Mouse (Mus musculus): ENCODE data around the gene Pfkfb4. TPM values are rescaled to one million over a fixed set of nuclear protein-coding genes. Genes with fewer than 3 reads are reported as not detected.

The Pfkfb4 gene
- polyA plus RNA-seq, 1 experiment from 2014 or later, result 12.8 TPM

DNA sequence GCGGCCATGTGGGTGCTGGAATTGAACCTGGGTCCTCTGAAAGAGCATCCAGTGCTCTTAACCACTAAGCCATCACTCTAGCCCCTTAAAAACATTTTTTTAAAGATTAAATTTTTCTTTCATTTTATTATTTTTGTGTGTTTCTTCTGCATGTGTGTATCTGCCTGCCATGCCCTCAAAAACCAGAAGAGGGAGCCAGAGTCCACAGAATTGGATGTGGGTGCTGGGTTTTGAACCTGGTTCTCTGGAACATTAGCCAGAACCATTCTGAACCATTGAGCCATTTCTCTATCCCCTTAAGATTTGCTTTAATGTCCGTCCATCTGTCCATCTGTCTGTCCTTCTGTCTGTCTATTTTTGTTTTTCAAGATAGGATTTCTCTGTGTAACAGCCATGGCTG lies 11.6 kb downstream of the Pfkfb4 start:
- Histone ChIP-seq H3K36me3 (ENCODE audit: control insufficient read depth, insufficient read depth, low read length) (no peaks in the 10 kb centered on the region), H3K4me1 (replicated peaks; ENCODE audit: control insufficient read depth, insufficient read depth, low read length) (no peaks in the 10 kb centered on the region; the same call in 1 of the 2 replicates), H3K4me3 (ENCODE audit: low read depth, low read length) (no peak overlapping the region), H3K27me3 (ENCODE audit: control insufficient read depth, insufficient read depth, low read length) (no peaks in the 10 kb centered on the region), H3K9me3 (ENCODE audit: control insufficient read depth, low read length) (no peaks in the 10 kb centered on the region), H3K4me2 (ENCODE audit: low read depth, low read length, severe bottlenecking) (no peak overlapping the region), H3K27ac (ENCODE audit: low read depth, low read length) (no peak overlapping the region), H3K9ac (ENCODE audit: low read length) (no peak overlapping the region)
- no peak for ATAC-seq (replicated peaks; ENCODE audit: low FRiP score)
- WGBS, result 52% methylated on average over 2 of the region's 2 CpGs
- DNase-seq (ENCODE audit: low spot score), result peak; percentile 75

DNA sequence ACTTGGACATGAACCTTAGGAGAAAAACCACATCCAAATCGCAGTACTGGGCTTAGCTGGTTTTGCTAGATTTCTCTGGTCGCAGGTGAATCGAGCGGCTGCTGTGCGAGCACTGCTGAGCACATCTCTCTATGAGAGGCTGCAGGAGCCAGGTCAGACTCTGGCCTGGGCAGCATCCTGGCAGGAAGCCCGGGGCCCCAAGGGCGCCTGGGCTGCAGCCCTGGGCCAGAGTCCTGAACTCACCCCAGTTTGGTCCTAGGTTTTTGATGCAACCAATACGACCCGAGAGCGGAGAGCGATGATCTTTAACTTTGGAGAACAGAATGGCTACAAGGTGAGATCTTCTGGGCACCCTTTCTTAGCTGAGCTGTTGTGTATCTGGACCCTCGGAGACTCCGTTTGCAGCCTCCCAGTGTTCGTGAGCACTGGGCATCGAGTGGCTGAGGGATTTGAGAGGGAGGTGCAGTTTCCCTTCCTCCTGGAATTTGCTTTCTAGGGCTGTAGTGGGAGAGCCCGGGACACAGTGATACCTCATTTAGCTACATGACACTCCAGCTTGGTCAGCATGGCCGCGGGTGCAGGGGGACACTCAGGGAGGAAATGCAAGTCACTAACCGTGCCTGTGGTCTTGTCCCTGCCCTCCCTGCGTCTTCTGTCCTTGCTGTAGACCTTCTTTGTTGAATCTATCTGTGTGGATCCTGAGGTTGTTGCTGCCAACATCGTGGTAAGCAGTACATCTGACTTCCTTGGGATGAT lies 15.6 kb downstream of the Pfkfb4 start:
- WGBS, result 83% methylated on average over 21 of the region's 21 CpGs
- H3K36me3 ChIP-seq (ENCODE audit: control insufficient read depth, insufficient read depth, low read length), result no peaks in the 10 kb centered on the region
- DNase-seq (ENCODE audit: low spot score) (no peak), ATAC-seq (replicated peaks; ENCODE audit: low FRiP score) (no peak)
- H3K9me3 ChIP-seq (ENCODE audit: control insufficient read depth, low read length), result no peaks in the 10 kb centered on the region
- H3K27ac ChIP-seq (ENCODE audit: low read depth, low read length), result no peak overlapping the region
- H3K4me2 ChIP-seq (ENCODE audit: low read depth, low read length, severe bottlenecking), result no peak overlapping the region
- H3K9ac ChIP-seq (ENCODE audit: low read length), result no peak overlapping the region
- H3K27me3 ChIP-seq (ENCODE audit: control insufficient read depth, insufficient read depth, low read length), result no peaks in the 10 kb centered on the region
- no peak overlapping the region for H3K4me3 ChIP-seq (ENCODE audit: low read depth, low read length)
- H3K4me1 ChIP-seq (replicated peaks; ENCODE audit: control insufficient read depth, insufficient read depth, low read length), result no peaks in the 10 kb centered on the region; the same call in 1 of the 2 replicates

DNA sequence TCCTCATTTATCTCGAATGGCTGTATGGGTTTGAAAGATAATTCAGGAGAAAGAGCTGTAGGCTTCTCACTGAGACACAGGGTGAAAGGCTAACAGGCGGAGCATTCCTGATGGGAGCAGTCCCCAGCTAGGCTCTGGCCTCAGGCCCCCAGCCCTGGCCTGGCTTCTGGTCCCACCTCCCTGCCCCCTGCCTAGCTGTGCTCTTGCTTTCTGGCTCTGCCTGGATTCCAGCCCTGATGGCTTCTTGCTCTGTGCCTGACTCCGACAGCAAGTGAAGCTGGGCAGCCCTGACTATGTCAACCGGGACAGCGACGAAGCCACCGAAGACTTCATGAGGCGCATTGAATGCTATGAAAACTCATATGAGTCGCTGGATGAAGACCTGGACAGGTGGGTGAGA lies 16.5 kb downstream of the Pfkfb4 start:
- DNase-seq (ENCODE audit: low spot score) (no peak), ATAC-seq (replicated peaks; ENCODE audit: low FRiP score) (no peak)
- WGBS, result 78% methylated on average over 9 of the region's 9 CpGs
- Histone ChIP-seq H3K4me1 (replicated peaks; ENCODE audit: control insufficient read depth, insufficient read depth, low read length) (no peaks in the 10 kb centered on the region; the same call in 1 of the 2 replicates), H3K4me2 (ENCODE audit: low read depth, low read length, severe bottlenecking) (no peak overlapping the region), H3K9me3 (ENCODE audit: control insufficient read depth, low read length) (no peaks in the 10 kb centered on the region), H3K27ac (ENCODE audit: low read depth, low read length) (no peak overlapping the region), H3K27me3 (ENCODE audit: control insufficient read depth, insufficient read depth, low read length) (no peaks in the 10 kb centered on the region), H3K9ac (ENCODE audit: low read length) (no peak overlapping the region), H3K36me3 (ENCODE audit: control insufficient read depth, insufficient read depth, low read length) (no peaks in the 10 kb centered on the region), H3K4me3 (ENCODE audit: low read depth, low read length) (no peak overlapping the region)

DNA sequence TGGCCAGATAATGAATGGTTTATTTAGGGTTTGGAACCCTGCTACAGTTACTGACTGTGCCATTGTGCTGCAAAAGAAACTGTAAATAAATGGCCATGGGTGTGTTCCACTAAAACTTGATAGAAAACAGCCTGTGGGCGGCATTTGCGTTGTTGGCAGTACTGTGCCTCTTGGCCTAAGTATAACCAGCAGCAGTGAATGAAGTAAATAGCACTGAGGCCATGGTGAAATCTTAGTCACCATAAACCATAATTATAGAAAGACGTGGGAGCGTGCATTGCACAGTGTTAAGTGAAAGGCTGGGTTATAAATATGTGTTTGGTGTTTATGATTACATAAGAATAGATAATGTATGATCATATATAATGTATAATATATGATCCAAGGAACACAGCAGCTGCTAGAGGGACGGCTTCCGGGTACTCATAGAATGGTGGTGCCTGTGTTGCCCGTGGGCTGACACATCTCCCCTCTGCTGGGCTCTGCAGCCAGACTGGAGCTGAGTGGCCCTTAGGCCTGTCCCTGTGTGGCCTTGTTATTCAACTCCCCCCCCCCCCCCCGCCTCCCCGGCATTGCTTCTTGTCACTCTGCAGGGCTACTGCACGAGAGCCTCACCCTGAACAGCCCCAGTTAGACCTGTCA lies 17.5 kb downstream of the Pfkfb4 start:
- DNase-seq (ENCODE audit: low spot score) (no peak), ATAC-seq (replicated peaks; ENCODE audit: low FRiP score) (no peak)
- no peaks in the 10 kb centered on the region for H3K27me3 ChIP-seq (ENCODE audit: control insufficient read depth, insufficient read depth, low read length)
- 79% methylated on average over 10 of the region's 10 CpGs for WGBS
- no peak overlapping the region for H3K4me2 ChIP-seq (ENCODE audit: low read depth, low read length, severe bottlenecking)
- no peak overlapping the region for H3K4me3 ChIP-seq (ENCODE audit: low read depth, low read length)
- H3K9me3 ChIP-seq (ENCODE audit: control insufficient read depth, low read length), result no peaks in the 10 kb centered on the region
- no peak overlapping the region for H3K27ac ChIP-seq (ENCODE audit: low read depth, low read length)
- H3K4me1 ChIP-seq (replicated peaks; ENCODE audit: control insufficient read depth, insufficient read depth, low read length), result no peaks in the 10 kb centered on the region; the same call in 1 of the 2 replicates
- no peak overlapping the region for H3K9ac ChIP-seq (ENCODE audit: low read length)
- no peaks in the 10 kb centered on the region for H3K36me3 ChIP-seq (ENCODE audit: control insufficient read depth, insufficient read depth, low read length)

DNA sequence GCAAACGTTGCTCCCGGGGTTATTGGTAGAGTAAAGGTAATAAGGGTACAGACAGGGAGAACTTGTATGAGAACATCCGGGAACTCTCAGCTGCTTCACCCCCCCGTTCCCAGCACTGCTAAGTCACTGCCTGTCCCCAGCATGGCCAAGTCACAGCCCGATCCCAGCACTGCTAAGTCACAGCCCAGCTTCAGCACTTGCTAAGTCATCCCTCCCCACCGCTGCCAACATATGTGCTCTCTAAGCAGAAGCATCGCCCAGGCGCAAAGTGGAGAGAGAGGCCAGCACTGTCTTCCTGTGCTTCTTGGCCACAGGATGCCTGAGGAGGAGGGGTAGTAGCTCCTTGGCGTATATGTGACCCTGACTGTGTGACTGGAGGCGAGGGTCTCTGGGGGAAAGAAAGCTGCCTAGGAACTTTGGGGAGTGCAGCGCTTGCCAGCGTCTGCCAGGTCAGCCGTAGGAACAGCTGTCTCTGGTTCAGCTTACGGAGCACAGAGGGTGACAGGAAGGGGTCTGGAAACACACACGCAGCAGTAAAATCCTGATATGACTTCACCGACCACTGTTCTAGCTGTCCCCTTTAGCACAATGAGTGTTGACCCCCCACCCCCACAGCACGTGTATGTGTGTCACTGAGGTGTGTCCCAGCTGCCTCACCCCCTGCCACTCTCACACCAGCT lies 18.2 kb downstream of the Pfkfb4 start:
- Histone ChIP-seq H3K27me3 (ENCODE audit: control insufficient read depth, insufficient read depth, low read length) (no peaks in the 10 kb centered on the region), H3K9me3 (ENCODE audit: control insufficient read depth, low read length) (no peaks in the 10 kb centered on the region), H3K36me3 (ENCODE audit: control insufficient read depth, insufficient read depth, low read length) (no peaks in the 10 kb centered on the region), H3K9ac (ENCODE audit: low read length) (no peak overlapping the region), H3K4me3 (ENCODE audit: low read depth, low read length) (no peak overlapping the region), H3K27ac (ENCODE audit: low read depth, low read length) (no peak overlapping the region), H3K4me2 (ENCODE audit: low read depth, low read length, severe bottlenecking) (no peak overlapping the region), H3K4me1 (replicated peaks; ENCODE audit: control insufficient read depth, insufficient read depth, low read length) (no peaks in the 10 kb centered on the region; the same call in 1 of the 2 replicates)
- WGBS, result 66% methylated on average over 17 of the region's 17 CpGs
- DNase-seq (ENCODE audit: low spot score), result no peak
- ATAC-seq (replicated peaks; ENCODE audit: low FRiP score), result no peak

DNA sequence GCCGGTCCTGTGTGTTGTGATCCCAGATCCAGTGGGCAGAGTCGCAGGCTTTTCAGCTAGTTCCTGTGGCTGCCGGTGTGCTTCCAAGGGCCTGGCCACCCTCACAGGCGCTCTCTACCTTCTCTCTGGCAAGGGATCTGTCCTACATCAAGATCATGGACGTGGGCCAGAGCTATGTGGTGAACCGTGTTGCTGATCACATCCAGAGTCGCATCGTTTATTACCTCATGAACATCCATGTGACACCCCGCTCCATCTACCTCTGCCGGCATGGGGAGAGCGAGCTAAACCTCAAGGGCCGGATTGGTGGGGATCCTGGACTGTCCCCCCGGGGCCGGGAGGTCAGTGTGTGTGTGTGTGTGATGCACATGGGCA lies 18.7 kb downstream of the Pfkfb4 start:
- H3K27ac ChIP-seq (ENCODE audit: low read depth, low read length), result no peak overlapping the region
- no peak overlapping the region for H3K9ac ChIP-seq (ENCODE audit: low read length)
- H3K4me1 ChIP-seq (replicated peaks; ENCODE audit: control insufficient read depth, insufficient read depth, low read length), result no peaks in the 10 kb centered on the region; the same call in 1 of the 2 replicates
- H3K4me3 ChIP-seq (ENCODE audit: low read depth, low read length), result no peak overlapping the region
- DNase-seq (ENCODE audit: low spot score), result no peak
- H3K4me2 ChIP-seq (ENCODE audit: low read depth, low read length, severe bottlenecking), result no peak overlapping the region
- H3K27me3 ChIP-seq (ENCODE audit: control insufficient read depth, insufficient read depth, low read length), result no peaks in the 10 kb centered on the region
- no peak for ATAC-seq (replicated peaks; ENCODE audit: low FRiP score)
- no peaks in the 10 kb centered on the region for H3K36me3 ChIP-seq (ENCODE audit: control insufficient read depth, insufficient read depth, low read length)
- H3K9me3 ChIP-seq (ENCODE audit: control insufficient read depth, low read length), result no peaks in the 10 kb centered on the region
- 92% methylated on average over 14 of the region's 14 CpGs for WGBS

DNA sequence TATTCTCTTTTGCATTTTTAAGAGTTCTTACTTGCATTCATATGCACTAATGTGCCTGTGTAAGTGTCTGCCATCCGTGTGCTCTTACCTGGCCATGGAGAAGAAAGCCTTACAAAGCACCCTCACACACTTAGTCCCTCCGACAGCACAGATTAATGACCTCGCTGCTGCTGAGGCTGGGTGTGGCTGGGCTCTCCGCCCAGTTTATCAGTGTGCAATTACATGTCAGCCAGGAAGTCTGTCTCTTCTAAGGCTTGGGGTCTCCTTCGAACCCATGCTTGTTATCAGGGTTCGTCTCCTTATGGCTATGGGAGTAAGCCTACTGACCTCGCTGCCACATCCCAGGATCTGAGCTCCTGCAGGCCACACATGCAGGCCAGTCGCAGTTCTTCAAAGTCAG lies 23.8 kb downstream of the Pfkfb4 start:
- ATAC-seq (replicated peaks; ENCODE audit: low FRiP score), result no peak
- Histone ChIP-seq H3K9me3 (ENCODE audit: control insufficient read depth, low read length) (no peaks in the 10 kb centered on the region), H3K4me3 (ENCODE audit: low read depth, low read length) (no peak overlapping the region), H3K9ac (ENCODE audit: low read length) (no peak overlapping the region), H3K27me3 (ENCODE audit: control insufficient read depth, insufficient read depth, low read length) (no peaks in the 10 kb centered on the region), H3K4me2 (ENCODE audit: low read depth, low read length, severe bottlenecking) (no peak overlapping the region), H3K27ac (ENCODE audit: low read depth, low read length) (no peak overlapping the region), H3K4me1 (replicated peaks; ENCODE audit: control insufficient read depth, insufficient read depth, low read length) (no peaks in the 10 kb centered on the region), H3K36me3 (ENCODE audit: control insufficient read depth, insufficient read depth, low read length) (no peaks in the 10 kb centered on the region)
- DNase-seq (ENCODE audit: low spot score), result no peak
- WGBS, result 83% methylated on average over 8 of the region's 8 CpGs

DNA sequence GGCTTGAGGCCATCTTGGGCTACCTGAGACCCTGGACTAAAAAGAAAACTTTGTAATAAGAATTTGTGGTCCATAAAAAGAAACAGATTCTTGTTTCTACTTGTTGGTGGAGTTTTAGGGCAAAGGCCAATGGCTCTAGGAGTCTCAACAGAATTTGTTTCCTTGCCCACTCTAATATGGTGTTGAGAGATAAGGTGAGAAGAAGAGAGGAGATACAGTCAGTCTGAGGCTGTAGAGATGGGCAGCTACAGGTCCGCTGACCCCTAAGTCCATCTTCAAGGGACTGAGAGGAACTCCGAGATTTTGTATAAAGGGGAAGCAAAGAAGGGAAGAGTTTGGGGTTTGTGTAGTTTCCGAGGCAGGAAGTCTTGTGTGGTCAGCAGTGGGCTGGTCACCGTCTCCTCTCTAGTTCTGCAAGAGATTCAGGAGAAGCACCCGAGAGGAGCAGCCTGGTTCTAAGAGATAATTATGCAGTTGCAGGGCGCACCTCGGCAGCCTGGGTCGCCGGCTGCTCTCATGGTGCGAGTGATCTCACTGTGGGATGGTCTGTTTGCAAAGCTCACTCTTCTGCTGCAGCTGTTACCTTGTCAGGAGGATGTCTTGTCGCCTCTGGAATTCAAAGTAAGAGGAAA lies 25.5 kb downstream of the Pfkfb4 start:
- H3K36me3 ChIP-seq (ENCODE audit: control insufficient read depth, insufficient read depth, low read length), result no peaks in the 10 kb centered on the region
- DNase-seq (ENCODE audit: low spot score) (no peak), ATAC-seq (replicated peaks; ENCODE audit: low FRiP score) (no peak)
- H3K27ac ChIP-seq (ENCODE audit: low read depth, low read length), result no peak overlapping the region
- no peaks in the 10 kb centered on the region for H3K27me3 ChIP-seq (ENCODE audit: control insufficient read depth, insufficient read depth, low read length)
- H3K4me3 ChIP-seq (ENCODE audit: low read depth, low read length), result no peak overlapping the region
- WGBS, result 76% methylated on average over 11 of the region's 11 CpGs
- H3K9me3 ChIP-seq (ENCODE audit: control insufficient read depth, low read length), result no peaks in the 10 kb centered on the region
- no peak overlapping the region for H3K9ac ChIP-seq (ENCODE audit: low read length)
- H3K4me2 ChIP-seq (ENCODE audit: low read depth, low read length, severe bottlenecking), result no peak overlapping the region
- no peaks in the 10 kb centered on the region for H3K4me1 ChIP-seq (replicated peaks; ENCODE audit: control insufficient read depth, insufficient read depth, low read length)

Measured in forebrain, embryonic 11.5 days (tissue).